Mouse (Mus musculus) neural tube, embryonic 11.5 days (tissue): Measurements from ENCODE around the gene Tmem108. TPM values are rescaled to one million over a fixed set of nuclear protein-coding genes. Genes with fewer than 3 reads are reported as not detected.

Source experiments
- ATAC-seq: fragments of 200-750 bp; cut with Nextera tagmentation; 2 replicates; pipeline ENCODE4 v1.8.0; 2017; ENCODE audit warnings: moderate number of reproducible peaks, mild to moderate bottlenecking, moderate TSS enrichment, moderate library complexity; ENCODE audit not compliant: insufficient read depth, low FRiP score, low TSS enrichment
- DNase-seq: peaks from one replicate; pipeline ENCODE4 v3.0.0-alpha.2; 2015; ENCODE audit warnings: low spot score
- H3K27ac ChIP-seq: fragments of 300-500 bp; sonication (generic); 2 replicates; pipeline ENCODE4 v1.5.1; 2014; ENCODE audit warnings: low read depth, mild to moderate bottlenecking, low read length
- H3K27me3 ChIP-seq: fragments of 300-500 bp; sonication (generic); 2 replicates; pipeline ENCODE4 v1.6.1; 2014; ENCODE audit warnings: mild to moderate bottlenecking, low read length, mixed read lengths; ENCODE audit not compliant: control insufficient read depth, insufficient read depth
- H3K36me3 ChIP-seq: fragments of 300-500 bp; sonication (generic); 2 replicates; pipeline ENCODE4 v1.6.1; 2014; ENCODE audit warnings: mild to moderate bottlenecking, low read length, moderate library complexity, mixed read lengths; ENCODE audit not compliant: control insufficient read depth, insufficient read depth
- H3K4me1 ChIP-seq: fragments of 300-500 bp; sonication (generic); 2 replicates; pipeline ENCODE4 v1.6.1; 2014; ENCODE audit warnings: low read length, mixed read lengths; ENCODE audit not compliant: control insufficient read depth, insufficient read depth
- H3K4me2 ChIP-seq: fragments of 300-500 bp; sonication (generic); 2 replicates; pipeline ENCODE4 v1.6.1; 2014; ENCODE audit warnings: low read depth, mild to moderate bottlenecking, moderate library complexity
- H3K4me3 ChIP-seq: fragments of 300-500 bp; sonication (generic); 2 replicates; pipeline ENCODE4 v1.5.1; 2014; ENCODE audit warnings: low read depth, low read length
- H3K9ac ChIP-seq: fragments of 300-500 bp; sonication (generic); 2 replicates; pipeline ENCODE4 v1.6.1; 2014; ENCODE audit warnings: mild to moderate bottlenecking, low read length
- H3K9me3 ChIP-seq: fragments of 300-500 bp; sonication (generic); 2 replicates; pipeline ENCODE4 v1.6.1; 2016; ENCODE audit warnings: low read length; ENCODE audit not compliant: control insufficient read depth
- WGBS: fragments of 180-500 bp; shearing (Covaris S2); extraction: QIAGEN DNeasy Blood & Tissue Kit; methylation state at CpG from one replicate; pipeline ENCODE4 v1.1.7; 2014; 5-methylcytosine and 5-hydroxymethylcytosine counted together
- polyA plus RNA-seq: library from polyadenylated mRNA; unstranded; fragments of >200 nt; fragmentation: Nextera tagmentation; extraction: Ambion mirVana; gene quantifications from 2 replicates; pipeline ENCODE4 v1.2.1, GENCODE M21; 2014

Tmem108 gene
- polyA plus RNA-seq, 1 experiment from 2014 or later, result 19.9 TPM

DNA sequence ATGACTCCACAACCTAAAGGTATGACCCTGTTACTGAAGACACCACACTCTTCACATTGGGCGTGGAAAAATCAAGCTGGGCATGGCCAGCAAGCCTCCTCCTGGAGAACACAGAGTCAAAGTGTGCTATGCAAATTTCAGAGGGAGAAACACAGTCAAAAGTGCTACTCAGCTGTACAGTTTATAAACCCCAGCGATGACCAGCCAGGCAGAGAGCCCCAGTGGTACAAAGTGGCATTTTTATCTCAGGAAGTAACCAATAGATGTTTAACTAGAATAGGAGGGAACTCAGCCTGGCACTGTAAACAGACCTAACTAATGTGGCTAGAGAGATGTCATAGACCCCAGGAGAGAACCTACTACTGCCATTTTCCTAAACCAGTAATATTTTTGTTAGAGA, 115.0 kb downstream of the Tmem108 start:
- Histone ChIP-seq H3K4me1 (no peaks in the 10 kb centered on the region), H3K27me3 (no peaks in the 10 kb centered on the region), H3K27ac (no peak overlapping the region), H3K4me3 (no peak overlapping the region), H3K4me2 (no peak overlapping the region), H3K9ac (no peak overlapping the region), H3K36me3 (no peaks in the 10 kb centered on the region), H3K9me3 (no peaks in the 10 kb centered on the region)
- ATAC-seq, result no peak
- no peak for DNase-seq
- WGBS, result 85% methylated on average over 2 of the region's 2 CpGs

DNA sequence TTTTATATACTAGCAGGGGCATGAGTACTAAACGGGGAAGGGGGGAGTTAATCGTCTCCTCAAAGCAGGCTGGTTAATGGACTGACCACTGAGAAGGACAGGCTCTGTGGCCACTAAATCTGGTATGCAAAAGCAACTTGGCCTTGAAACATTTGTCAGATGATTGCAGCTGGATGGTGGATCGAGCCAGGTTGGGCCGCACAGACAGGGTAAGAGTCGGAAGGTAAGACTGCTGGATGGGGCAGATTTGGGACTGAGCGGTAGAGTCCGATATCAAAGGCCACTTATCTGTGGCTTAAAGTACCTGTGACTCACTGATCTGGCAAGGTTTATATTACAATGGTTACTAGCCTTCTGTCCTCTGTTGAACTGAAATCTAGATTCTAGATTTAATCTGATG, 115.9 kb downstream of the Tmem108 start:
- no peak for ATAC-seq
- Histone ChIP-seq H3K27me3 (no peaks in the 10 kb centered on the region), H3K4me3 (no peak overlapping the region), H3K36me3 (no peaks in the 10 kb centered on the region), H3K9ac (no peak overlapping the region), H3K4me1 (no peaks in the 10 kb centered on the region), H3K27ac (no peak overlapping the region), H3K4me2 (no peak overlapping the region), H3K9me3 (no peaks in the 10 kb centered on the region)
- 91% methylated on average over 7 of the region's 7 CpGs for WGBS
- no peak for DNase-seq

DNA sequence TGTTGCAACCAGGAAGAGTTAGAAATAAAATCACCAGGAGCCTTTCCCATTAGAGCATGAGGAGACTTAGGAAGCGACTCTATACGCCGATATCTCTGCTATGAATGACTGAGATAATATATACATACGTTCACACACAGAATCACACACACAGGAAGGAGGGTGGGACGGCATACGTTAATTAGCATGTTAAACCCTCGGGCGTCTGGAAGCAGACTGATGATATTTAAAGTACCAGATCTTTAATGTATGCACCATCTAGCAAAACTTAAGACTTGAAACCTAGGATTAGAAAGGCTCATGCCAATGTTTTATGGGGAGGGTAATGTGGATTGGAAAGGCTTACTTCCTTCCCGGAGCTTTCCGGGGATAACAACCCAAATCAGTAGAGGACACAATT, 119.3 kb downstream of the Tmem108 start:
- Histone ChIP-seq H3K9me3 (no peaks in the 10 kb centered on the region), H3K27me3 (no peaks in the 10 kb centered on the region), H3K36me3 (no peaks in the 10 kb centered on the region), H3K4me1 (no peaks in the 10 kb centered on the region), H3K4me2 (no peak overlapping the region), H3K4me3 (no peak overlapping the region), H3K9ac (no peak overlapping the region), H3K27ac (no peak overlapping the region)
- DNase-seq (no peak), ATAC-seq (no peak)
- WGBS, result 88% methylated on average over 10 of the region's 10 CpGs

DNA sequence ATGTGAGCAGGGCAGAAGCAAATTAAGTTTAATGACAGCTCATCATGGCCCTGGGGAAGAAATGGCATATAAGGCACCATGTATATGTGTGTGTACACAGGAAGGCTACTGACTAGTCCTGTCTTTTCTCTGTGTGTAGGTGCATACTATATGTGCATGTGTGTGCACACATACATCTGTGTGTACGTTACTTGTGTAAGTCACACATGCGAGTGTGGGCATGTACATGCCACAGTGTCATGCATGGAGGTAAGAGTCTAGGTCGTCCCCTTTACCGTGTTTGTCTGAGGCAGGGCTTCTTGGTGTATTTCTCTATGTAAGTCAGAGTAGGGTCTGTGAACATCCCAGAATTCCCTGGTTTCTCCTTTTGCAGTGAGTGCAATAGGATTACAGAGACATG, 120.3 kb downstream of the Tmem108 start:
- Histone ChIP-seq H3K36me3 (no peaks in the 10 kb centered on the region), H3K4me2 (no peak overlapping the region), H3K27me3 (no peaks in the 10 kb centered on the region), H3K9ac (no peak overlapping the region), H3K27ac (no peak overlapping the region), H3K4me1 (no peaks in the 10 kb centered on the region), H3K9me3 (no peaks in the 10 kb centered on the region), H3K4me3 (no peak overlapping the region)
- 91% methylated on average over 4 of the region's 4 CpGs for WGBS
- ATAC-seq (no peak), DNase-seq (no peak)

DNA sequence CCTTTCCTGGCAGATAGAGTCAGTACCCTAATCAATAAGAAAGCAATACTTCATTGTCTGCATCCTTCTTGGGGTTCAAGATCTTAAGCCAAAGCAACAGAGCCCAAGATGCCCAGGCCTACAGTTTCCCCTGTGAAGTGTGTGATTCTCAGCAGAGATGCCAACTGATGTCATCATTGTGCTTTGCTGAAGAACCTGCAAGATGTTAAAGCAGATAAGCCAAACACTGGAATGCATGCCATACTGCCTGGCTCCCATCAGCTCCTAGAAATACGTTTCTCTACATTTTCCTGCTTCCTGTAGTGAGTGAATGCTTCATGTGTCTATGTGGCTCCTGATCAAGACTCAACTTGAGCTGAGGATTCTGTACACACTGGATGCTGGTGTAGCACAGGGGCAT, 122.2 kb downstream of the Tmem108 start:
- H3K27me3 ChIP-seq, result no peaks in the 10 kb centered on the region
- H3K27ac ChIP-seq, result no peak overlapping the region
- H3K36me3 ChIP-seq, result no peaks in the 10 kb centered on the region
- no peak overlapping the region for H3K4me2 ChIP-seq
- H3K9ac ChIP-seq, result no peak overlapping the region
- 59% methylated on average over 1 of the region's 1 CpGs for WGBS
- DNase-seq (no peak), ATAC-seq (no peak)
- H3K9me3 ChIP-seq, result no peaks in the 10 kb centered on the region
- H3K4me3 ChIP-seq, result no peak overlapping the region
- H3K4me1 ChIP-seq, result no peaks in the 10 kb centered on the region

DNA sequence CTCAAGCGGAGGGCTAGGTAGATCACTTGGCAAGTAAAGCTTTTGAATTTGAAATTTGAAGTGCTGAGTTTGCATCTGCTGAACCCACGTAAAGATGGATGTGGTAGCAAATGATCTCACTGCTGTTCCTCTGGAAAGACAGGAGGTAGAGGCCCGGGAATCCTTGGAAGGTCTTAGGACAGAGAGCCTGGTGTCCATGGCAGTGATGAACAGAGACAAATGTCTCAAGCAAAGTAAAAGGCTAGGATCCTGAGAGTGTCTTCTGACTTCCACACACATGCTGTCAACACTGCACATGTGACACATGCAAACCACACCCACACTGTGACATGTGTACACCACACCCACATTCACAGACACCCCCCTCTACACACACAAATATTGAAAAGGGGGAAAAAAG, 124.2 kb downstream of the Tmem108 start:
- H3K27ac ChIP-seq, result no peak overlapping the region
- H3K36me3 ChIP-seq, result no peaks in the 10 kb centered on the region
- no peak for ATAC-seq

DNA sequence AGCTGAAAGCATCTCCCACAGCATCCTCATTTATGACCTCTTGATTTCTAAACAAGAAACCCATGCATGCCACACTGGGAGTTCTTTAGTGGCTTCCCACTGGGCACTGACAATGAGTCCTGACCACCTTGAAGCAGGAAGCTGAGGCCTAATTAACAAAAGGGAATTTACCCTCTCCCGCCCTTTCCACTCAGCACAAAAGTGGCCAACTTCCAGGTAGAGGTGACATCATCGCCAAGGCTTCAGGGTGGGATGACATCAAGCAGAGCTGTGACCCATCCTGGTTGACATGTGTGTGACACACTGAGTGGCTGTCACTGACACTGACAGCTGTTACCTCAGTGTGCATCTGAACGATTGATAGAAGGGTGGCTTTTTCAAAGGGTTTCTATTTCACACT, 124.8 kb downstream of the Tmem108 start:
- 34% methylated on average over 3 of the region's 3 CpGs for WGBS
- DNase-seq (no peak), ATAC-seq (no peak)
- Histone ChIP-seq H3K4me1 (no peaks in the 10 kb centered on the region), H3K27me3 (no peaks in the 10 kb centered on the region), H3K4me3 (no peak overlapping the region), H3K4me2 (no peak overlapping the region), H3K9ac (no peak overlapping the region), H3K27ac (no peak overlapping the region), H3K36me3 (no peaks in the 10 kb centered on the region), H3K9me3 (no peaks in the 10 kb centered on the region)

More for the DNA sequence above, 124.2 kb downstream of the Tmem108 start:
- Histone ChIP-seq H3K4me3 (no peak overlapping the region), H3K4me1 (no peaks in the 10 kb centered on the region), H3K4me2 (no peak overlapping the region), H3K27me3 (no peaks in the 10 kb centered on the region), H3K9ac (no peak overlapping the region), H3K9me3 (no peaks in the 10 kb centered on the region)
- WGBS, result 67% methylated on average over 3 of the region's 3 CpGs
- DNase-seq, result no peak

DNA sequence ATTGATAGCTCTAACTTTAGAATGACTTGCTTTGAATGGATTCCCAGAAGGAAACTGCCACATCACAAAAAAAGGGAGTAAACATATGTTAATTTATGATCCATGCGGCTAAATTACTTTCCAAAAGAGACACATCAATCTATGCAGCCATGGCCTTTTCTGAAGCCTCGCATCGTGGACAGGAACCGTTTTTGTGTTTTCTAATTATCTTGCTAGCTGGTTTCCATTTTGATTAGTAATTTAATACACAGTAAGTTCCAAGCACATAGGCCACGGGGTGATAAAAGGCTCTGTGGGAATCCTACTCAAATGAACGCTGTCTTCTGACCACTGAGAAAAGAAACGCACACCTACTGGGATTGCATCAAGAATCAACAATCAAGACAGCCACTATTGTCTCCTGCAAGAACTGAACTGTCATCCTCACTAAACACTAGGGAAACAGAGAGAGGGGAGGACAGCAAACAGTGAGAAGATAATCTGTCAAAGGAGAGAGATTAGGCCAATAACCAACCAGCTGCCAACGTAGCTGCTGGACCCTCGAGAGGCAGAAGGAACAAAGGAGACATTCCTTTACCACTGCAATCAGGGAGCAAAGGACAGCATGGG, 132.7 kb downstream of the Tmem108 start:
- no peak overlapping the region for H3K9ac ChIP-seq
- 24% methylated on average over 9 of the region's 9 CpGs for WGBS
- H3K27me3 ChIP-seq, result no peaks in the 10 kb centered on the region
- H3K36me3 ChIP-seq, result no peaks in the 10 kb centered on the region
- no peak overlapping the region for H3K4me2 ChIP-seq
- H3K27ac ChIP-seq, result no peak overlapping the region
- no peaks in the 10 kb centered on the region for H3K4me1 ChIP-seq
- no peak overlapping the region for H3K4me3 ChIP-seq
- no peak for ATAC-seq
- DNase-seq, result no peak
- no peaks in the 10 kb centered on the region for H3K9me3 ChIP-seq

DNA sequence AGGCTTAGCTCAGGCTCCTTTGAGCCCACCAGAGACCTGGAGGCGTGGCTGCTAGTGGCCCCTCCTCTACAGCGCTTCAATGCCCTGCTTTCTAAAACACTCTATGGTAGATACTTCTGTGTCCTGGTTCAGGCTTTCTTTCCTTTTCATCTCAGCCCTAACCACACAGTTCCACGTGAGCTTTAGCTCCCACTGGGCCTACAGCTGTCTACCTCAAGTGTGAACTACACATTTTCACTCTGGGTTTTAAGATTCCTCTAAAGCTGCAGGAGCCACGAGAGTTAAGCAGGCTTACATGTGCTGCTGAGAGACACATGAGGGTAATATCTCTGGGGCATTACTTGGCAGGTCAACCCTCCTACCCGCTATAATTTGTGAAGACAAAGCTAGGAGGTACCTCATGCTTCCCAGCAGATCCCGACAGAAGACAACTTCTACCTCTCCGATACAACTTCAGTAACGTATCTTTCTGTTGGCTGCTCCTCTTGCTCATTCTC, 134.2 kb downstream of the Tmem108 start:
- ATAC-seq (no peak), DNase-seq (no peak)
- no peaks in the 10 kb centered on the region for H3K27me3 ChIP-seq
- no peak overlapping the region for H3K9ac ChIP-seq
- no peak overlapping the region for H3K4me3 ChIP-seq
- no peak overlapping the region for H3K4me2 ChIP-seq
- H3K36me3 ChIP-seq, result no peaks in the 10 kb centered on the region
- WGBS, result 88% methylated on average over 8 of the region's 8 CpGs
- H3K9me3 ChIP-seq, result no peaks in the 10 kb centered on the region
- H3K4me1 ChIP-seq, result no peaks in the 10 kb centered on the region
- no peak overlapping the region for H3K27ac ChIP-seq
